Mouse (Mus musculus) midbrain, embryonic 13.5 days (tissue): ENCODE measurements around the gene Ogfod1. TPM values are rescaled to one million over a fixed set of nuclear protein-coding genes. Genes with fewer than 3 reads are reported as not detected.
"Not testable (repeated sequence)": the region's sequence is repeated elsewhere in the genome, so short reads cannot be mapped to it uniquely, and the experiment has no call there.

Experiments used
- ATAC-seq: fragments of 200-750 bp; cut with Nextera tagmentation; 2 replicates; pipeline ENCODE4 v1.8.0; 2017; ENCODE audit warnings: mild to moderate bottlenecking, moderate TSS enrichment, moderate library complexity
- H3K27ac ChIP-seq: fragments of 300-500 bp; sonication (generic); 2 replicates; pipeline ENCODE4 v1.5.1; 2015; ENCODE audit warnings: inconsistent platforms, mild to moderate bottlenecking, moderate library complexity
- H3K27me3 ChIP-seq: fragments of 300-500 bp; sonication (generic); 2 replicates; pipeline ENCODE4 v1.6.1; 2015; ENCODE audit warnings: mild to moderate bottlenecking, inconsistent platforms
- H3K36me3 ChIP-seq: fragments of 300-500 bp; sonication (generic); 2 replicates; pipeline ENCODE4 v1.6.1; 2015; ENCODE audit warnings: mild to moderate bottlenecking, inconsistent platforms
- H3K4me1 ChIP-seq: fragments of 300-500 bp; sonication (generic); replicated peaks from 2 replicates; pipeline ENCODE4 v1.6.1; 2015; ENCODE audit warnings: inconsistent platforms
- H3K4me2 ChIP-seq: fragments of 300-500 bp; sonication (generic); replicated peaks from 2 replicates; pipeline ENCODE4 v1.6.1; 2015; ENCODE audit warnings: moderate library complexity, mild to moderate bottlenecking, inconsistent platforms
- H3K4me3 ChIP-seq: fragments of 300-500 bp; sonication (generic); replicated peaks from 2 replicates; pipeline ENCODE4 v1.5.1; 2015; ENCODE audit warnings: mild to moderate bottlenecking, inconsistent platforms
- H3K9ac ChIP-seq: fragments of 300-500 bp; sonication (generic); replicated peaks from 2 replicates; pipeline ENCODE4 v1.6.1; 2015; ENCODE audit warnings: mild to moderate bottlenecking, inconsistent platforms
- H3K9me3 ChIP-seq: fragments of 300-500 bp; sonication (generic); 2 replicates; pipeline ENCODE4 v1.6.1; 2016; ENCODE audit warnings: mild to moderate bottlenecking, inconsistent platforms
- WGBS: fragments of 180-500 bp; shearing (Covaris S2); methylation state at CpG from one replicate; pipeline ENCODE4 v1.1.7; 2015; 5-methylcytosine and 5-hydroxymethylcytosine counted together
- polyA plus RNA-seq: library from polyadenylated mRNA; unstranded; fragments of >200 nt; fragmentation: Nextera tagmentation; extraction: Ambion mirVana; gene quantifications from 2 replicates; pipeline ENCODE4 v1.2.1, GENCODE M21; 2015

Gene Ogfod1
- polyA plus RNA-seq, 1 experiment from 2014 or later = 15.4 TPM

- no peaks in the 10 kb centered on the region for H3K9me3 ChIP-seq
- H3K9ac ChIP-seq = no peak overlapping the region
- peaks cover 14% of the 10 kb centered on the region for H3K4me1 ChIP-seq
- H3K4me2 ChIP-seq = no peak overlapping the region
- no peak overlapping the region for H3K4me3 ChIP-seq
- no peak overlapping the region for H3K27ac ChIP-seq
- no peaks in the 10 kb centered on the region for H3K27me3 ChIP-seq
- WGBS = 97% methylated on average over 9 of the region's 9 CpGs
- no peak for ATAC-seq
- H3K36me3 ChIP-seq = peaks cover 65% of the 10 kb centered on the region
Measured at GRCm38 (mm10) chr8:94029701-94030100, 7.3 kb upstream of the Ogfod1 start.

GRCm38 (mm10) chr8:94033601-94034000 is 3.4 kb upstream of the Ogfod1 start:
- Histone ChIP-seq H3K9ac (peak overlapping the region; percentile 28; the same call in 1 of the 2 replicates), H3K9me3 (no peaks in the 10 kb centered on the region), H3K36me3 (peaks cover 31% of the 10 kb centered on the region), H3K4me2 (no peak overlapping the region), H3K4me1 (peaks cover 37% of the 10 kb centered on the region), H3K4me3 (no peak overlapping the region), H3K27me3 (no peaks in the 10 kb centered on the region), H3K27ac (0 out of 2 replicates have a peak overlapping the region, but pooled peaks have one; percentile 35)
- WGBS = 36% methylated on average over 3 of the region's 3 CpGs
- ATAC-seq = no peak

GRCm38 (mm10) chr8:94035200-94035599 is 1.8 kb upstream of the Ogfod1 start:
- Histone ChIP-seq H3K36me3 (peaks cover 20% of the 10 kb centered on the region), H3K9ac (peak overlapping the region; percentile 54), H3K9me3 (no peaks in the 10 kb centered on the region), H3K4me1 (peaks cover 39% of the 10 kb centered on the region), H3K27ac (no peak overlapping the region), H3K4me2 (peak overlapping the region; percentile 95), H3K4me3 (peak overlapping the region; percentile 83), H3K27me3 (no peaks in the 10 kb centered on the region)
- WGBS = 69% methylated on average over 5 of the region's 5 CpGs
- no peak for ATAC-seq

GRCm38 (mm10) chr8:94036541-94036940 is 457 bp upstream of the Ogfod1 start:
- H3K9me3 ChIP-seq, H3K27me3 ChIP-seq: not testable (repeated sequence)
- peak overlapping the region; percentile 73 for H3K9ac ChIP-seq
- peak; percentile 92 for ATAC-seq
- peak overlapping the region; percentile 75 for H3K27ac ChIP-seq
- peak overlapping the region; percentile 83 for H3K4me3 ChIP-seq
- 0 out of 2 replicates have a peak, but pooled peaks cover 11% of the 10 kb centered on the region for H3K36me3 ChIP-seq
- WGBS = under 1% methylated on average over 24 of the region's 32 CpGs
- peak overlapping the region; percentile 95 for H3K4me2 ChIP-seq
- peaks cover 39% of the 10 kb centered on the region for H3K4me1 ChIP-seq

GRCm38 (mm10) chr8:94037806-94038205 is 808 bp downstream of the Ogfod1 start:
- Histone ChIP-seq H3K4me3 (peak overlapping the region; percentile 83), H3K4me2 (peak overlapping the region; percentile 70), H3K27me3 (no peaks in the 10 kb centered on the region), H3K4me1 (peaks cover 39% of the 10 kb centered on the region), H3K9me3 (no peaks in the 10 kb centered on the region), H3K9ac (peak overlapping the region; percentile 74), H3K27ac (no peak overlapping the region), H3K36me3 (peaks cover 8% of the 10 kb centered on the region; the same call in 1 of the 2 replicates)
- WGBS = 9% methylated on average over 15 of the region's 15 CpGs
- ATAC-seq = no peak

- H3K4me2 ChIP-seq = no peak overlapping the region
- no peak overlapping the region for H3K4me3 ChIP-seq
- no peak overlapping the region for H3K27ac ChIP-seq
- no peaks in the 10 kb centered on the region for H3K4me1 ChIP-seq
- H3K27me3 ChIP-seq = no peaks in the 10 kb centered on the region
- 93% methylated on average over 2 of the region's 2 CpGs for WGBS
- no peak for ATAC-seq
- H3K9me3 ChIP-seq = no peaks in the 10 kb centered on the region
- peaks cover 27% of the 10 kb centered on the region for H3K36me3 ChIP-seq
- H3K9ac ChIP-seq = no peak overlapping the region
Measured at GRCm38 (mm10) chr8:94047845-94048244, 10.8 kb downstream of the Ogfod1 start.

- WGBS = 93% methylated on average over 12 of the region's 12 CpGs
- Histone ChIP-seq H3K4me3 (no peak overlapping the region), H3K9me3 (no peaks in the 10 kb centered on the region), H3K27ac (no peak overlapping the region), H3K36me3 (peaks cover 52% of the 10 kb centered on the region), H3K9ac (no peak overlapping the region), H3K27me3 (no peaks in the 10 kb centered on the region), H3K4me2 (no peak overlapping the region), H3K4me1 (no peaks in the 10 kb centered on the region)
- ATAC-seq = no peak
Measured at GRCm38 (mm10) chr8:94052696-94053095, 15.7 kb downstream of the Ogfod1 start.

- H3K9me3 ChIP-seq = no peaks in the 10 kb centered on the region
- H3K9ac ChIP-seq = no peak overlapping the region
- no peak overlapping the region for H3K4me2 ChIP-seq
- no peak overlapping the region for H3K4me3 ChIP-seq
- no peaks in the 10 kb centered on the region for H3K27me3 ChIP-seq
- H3K36me3 ChIP-seq = peaks cover 74% of the 10 kb centered on the region
- no peaks in the 10 kb centered on the region for H3K4me1 ChIP-seq
- 67% methylated on average over 6 of the region's 6 CpGs for WGBS
- ATAC-seq = no peak
- no peak overlapping the region for H3K27ac ChIP-seq
Measured at GRCm38 (mm10) chr8:94057157-94057854, 20.3 kb downstream of the Ogfod1 start.

GRCm38 (mm10) chr8:94066121-94066863 is 29.3 kb downstream of the Ogfod1 start:
- peak; percentile 96 for ATAC-seq
- Histone ChIP-seq H3K4me2 (no peak overlapping the region), H3K4me1 (peaks cover 9% of the 10 kb centered on the region), H3K9me3 (no peaks in the 10 kb centered on the region), H3K9ac (no peak overlapping the region), H3K36me3 (peaks cover 56% of the 10 kb centered on the region), H3K27ac (peak overlapping the region; percentile 55), H3K27me3 (no peaks in the 10 kb centered on the region), H3K4me3 (no peak overlapping the region)
- WGBS = 12% methylated on average over 11 of the region's 11 CpGs

GRCm38 (mm10) chr8:94068793-94069192 is 31.8 kb downstream of the Ogfod1 start:
- Histone ChIP-seq H3K9me3 (no peaks in the 10 kb centered on the region), H3K27ac (no peak overlapping the region), H3K4me3 (no peak overlapping the region), H3K4me2 (no peak overlapping the region), H3K9ac (no peak overlapping the region), H3K27me3 (no peaks in the 10 kb centered on the region), H3K4me1 (peaks cover 9% of the 10 kb centered on the region), H3K36me3 (peaks cover 40% of the 10 kb centered on the region)
- WGBS = 97% methylated on average over 7 of the region's 7 CpGs
- no peak for ATAC-seq

- no peak overlapping the region for H3K27ac ChIP-seq
- H3K4me3 ChIP-seq = no peak overlapping the region
- H3K27me3 ChIP-seq = no peaks in the 10 kb centered on the region
- no peak overlapping the region for H3K9ac ChIP-seq
- no peak overlapping the region for H3K4me2 ChIP-seq
- peaks cover 70% of the 10 kb centered on the region for H3K36me3 ChIP-seq
- no peaks in the 10 kb centered on the region for H3K9me3 ChIP-seq
- WGBS = 88% methylated on average over 12 of the region's 12 CpGs
- ATAC-seq = no peak
- no peaks in the 10 kb centered on the region for H3K4me1 ChIP-seq
Measured at GRCm38 (mm10) chr8:94076461-94077192, 39.6 kb downstream of the Ogfod1 start.

- no peaks in the 10 kb centered on the region for H3K27me3 ChIP-seq
- ATAC-seq = no peak
- H3K4me2 ChIP-seq = no peak overlapping the region
- H3K36me3 ChIP-seq = peaks cover 51% of the 10 kb centered on the region
- no peak overlapping the region for H3K4me3 ChIP-seq
- no peak overlapping the region for H3K27ac ChIP-seq
- no peaks in the 10 kb centered on the region for H3K4me1 ChIP-seq
- H3K9ac ChIP-seq = no peak overlapping the region
- WGBS = 84% methylated on average over 9 of the region's 9 CpGs
- H3K9me3 ChIP-seq = no peaks in the 10 kb centered on the region
Measured at GRCm38 (mm10) chr8:94087964-94088363, 51.0 kb downstream of the Ogfod1 start.
